Mouse (Mus musculus): Measurements from ENCODE around the gene Cdx2.

GRCm38 (mm10) chr5:147272046-147272807 lies 34.8 kb downstream of the Cdx2 start:
- TF ChIP-seq CTCF (IDR thresholded peaks at IDR 0.05; ENCODE audit: low read depth) (no peak), EP300 (IDR thresholded peaks at IDR 0.05; ENCODE audit: low read depth) (no peak)
